23 mouse cellular contexts compared by ENCODE assay signal in genomic region chr6:56756117-56756516, GRCm38 (mm10). TPM values are rescaled to one million over a fixed set of nuclear protein-coding genes. Genes with fewer than 3 reads are reported as not detected.
DNase-seq lines count a peak whose midpoint lies in the region; ATAC-seq and TF ChIP-seq lines count a peak whose summit lies in the region.
"Had no signal": no experiment of that assay in that cellular context is flagged by ENCODE, and none has a peak within 500 bp of the region (broad histone marks: within the 10 kb centered on the region; RNA-seq: fewer than 3 reads in every experiment).

No protein-coding gene starts in this region.

- peaks cover 44% of the 10 kb centered on the region; the same call in 1 of the 2 replicates for H3K36me3 ChIP-seq in macrophage (ENCODE audit: inconsistent target)

- DNase-seq in layer of hippocampus, adult 2 months (ENCODE audit: low spot score in 2 of 2): no peak
- no peak for DNase-seq in layer of hippocampus, adult 9-11 months
- no peak for DNase-seq in cerebellum, adult 9-11 months
- DNase-seq: adrenal gland, adult 8-10 months; adrenal gland, postnatal 14 days; adrenal gland, postnatal 36 days; B cell, adult 2 months; cerebellum, adult 11 months; cerebellum, adult 18-20 months; cerebellum, adult 8-10 months; cerebellum, postnatal 10 days; cerebellum, postnatal 25 days had no signal

- H3K79me2 ChIP-seq in macrophage (ENCODE audit: inconsistent target): no peaks in the 10 kb centered on the region

- 86% methylated on average over 1 of the region's 1 CpGs for WGBS in macrophage (ENCODE audit: missing documents)

- no peak overlapping the region for H3K4me3 ChIP-seq in layer of hippocampus, adult 2 months
- H3K4me3 ChIP-seq in macrophage (ENCODE audit: inconsistent target): no peak overlapping the region
- H3K4me3 ChIP-seq: embryonic facial prominence, embryonic 10.5 days; embryonic facial prominence, embryonic 12.5 days; forebrain, embryonic 10.5 days; forebrain, embryonic 12.5 days had no signal

- H3K27ac ChIP-seq in layer of hippocampus, adult 2 months: 0 out of 2 replicates have a peak overlapping the region, but pooled peaks have one; percentile 14
- peak overlapping the region; percentile 55 for H3K27ac ChIP-seq in macrophage
- H3K27ac ChIP-seq: embryonic facial prominence, embryonic 10.5 days; embryonic facial prominence, embryonic 12.5 days; forebrain, embryonic 10.5 days; forebrain, embryonic 12.5 days had no signal

- TF ChIP-seq CTCF in layer of hippocampus, adult 2 months (conservative IDR thresholded peaks at IDR 0.05): no peak

- ATAC-seq in erythroid progenitor cell, adult 5-6 weeks (replicated peaks; ENCODE audit: low FRiP score, poor library complexity, severe bottlenecking): no peak
- ATAC-seq: activated CD4-positive, CD25-positive, alpha-beta regulatory T cell, adult 4 months; CD4-positive, CD25-positive, alpha-beta regulatory T cell, adult 4 months; forebrain, embryonic 14.5 days; forebrain, embryonic 16.5 days; Patski had no signal

RNA-seq across cellular contexts. Expression of gene Avl9, which starts 41.4 kb away (rescaled TPM):
- 10 to 100 TPM; 42.5 to 44.4 TPM for total RNA-seq in layer of hippocampus, adult 2 months (2021)
- total RNA-seq in macrophage (2018; cell fraction: chromatin; rRNA removed): 100 to 1,000 TPM in 18 of 26 experiments, 10 to 100 TPM in 8; 75.3 to 263 (median 110) TPM
- 10 to 100 TPM; 22.3 to 35.2 (median 29.1) TPM for total RNA-seq in macrophage (2018; cell fraction: cytosol; rRNA removed)
- total RNA-seq in macrophage (2018; cell fraction: nucleus; rRNA removed): 100 to 1,000 TPM in 2 of 26 experiments, 10 to 100 TPM in 24; 55.4 to 256 (median 74.3) TPM
- polyA plus RNA-seq in macrophage (2018): 11.5 to 18.4 TPM (median 12.3 TPM) in 3 replicates
- 8.8 and 10.5 TPM in 2 replicates for total RNA-seq in erythroid progenitor cell, adult 5-6 weeks (2015; ENCODE audit: low replicate concordance)
- total RNA-seq in erythroid progenitor cell, adult 5-6 weeks (2017; ENCODE audit: low replicate concordance): 9.8 and 16.7 TPM in 2 replicates

RNA-seq across cellular contexts. Expression of gene Kbtbd2, which starts 41.5 kb away (rescaled TPM):
- total RNA-seq in layer of hippocampus, adult 2 months (2021): 10 to 100 TPM; 50.7 to 51.4 TPM
- total RNA-seq in macrophage (2018; cell fraction: chromatin; rRNA removed): 10 to 100 TPM; 23.7 to 63.5 (median 34.2) TPM
- 10 to 100 TPM; 27.2 to 50.7 (median 37.4) TPM for total RNA-seq in macrophage (2018; cell fraction: cytosol; rRNA removed)
- total RNA-seq in macrophage (2018; cell fraction: nucleus; rRNA removed): 10 to 100 TPM; 34.4 to 66.7 (median 50.1) TPM
- 21.0 to 33.2 TPM (median 27.7 TPM) in 3 replicates for polyA plus RNA-seq in macrophage (2018)
- total RNA-seq in erythroid progenitor cell, adult 5-6 weeks (2015; ENCODE audit: low replicate concordance): 42.5 and 44.9 TPM in 2 replicates
- 45.8 and 67.0 TPM in 2 replicates for total RNA-seq in erythroid progenitor cell, adult 5-6 weeks (2017; ENCODE audit: low replicate concordance)

RNA-seq across cellular contexts. Expression of gene Lsm5, which starts 51.6 kb away (rescaled TPM):
- total RNA-seq in layer of hippocampus, adult 2 months (2021): 10 to 100 TPM; 12.7 to 14.3 TPM
- 10 to 100 TPM in 9 of 26 experiments, 1 to 10 TPM in 17; 2.3 to 21.4 (median 7.2) TPM for total RNA-seq in macrophage (2018; cell fraction: chromatin; rRNA removed)
- total RNA-seq in macrophage (2018; cell fraction: cytosol; rRNA removed): 10 to 100 TPM; 10.4 to 25.5 (median 16.5) TPM
- total RNA-seq in macrophage (2018; cell fraction: nucleus; rRNA removed): 10 to 100 TPM in 5 of 26 experiments, 1 to 10 TPM in 21; 2.1 to 13.7 (median 5.6) TPM
- polyA plus RNA-seq in macrophage (2018): 28.8 to 54.4 TPM (median 39.2 TPM) in 3 replicates
- 22.2 and 47.6 TPM in 2 replicates for total RNA-seq in erythroid progenitor cell, adult 5-6 weeks (2015; ENCODE audit: low replicate concordance)
- total RNA-seq in erythroid progenitor cell, adult 5-6 weeks (2017; ENCODE audit: low replicate concordance): 21.9 and 98.5 TPM in 2 replicates
